Mouse (Mus musculus): ENCODE results near the gene Skiv2l.

DNA sequence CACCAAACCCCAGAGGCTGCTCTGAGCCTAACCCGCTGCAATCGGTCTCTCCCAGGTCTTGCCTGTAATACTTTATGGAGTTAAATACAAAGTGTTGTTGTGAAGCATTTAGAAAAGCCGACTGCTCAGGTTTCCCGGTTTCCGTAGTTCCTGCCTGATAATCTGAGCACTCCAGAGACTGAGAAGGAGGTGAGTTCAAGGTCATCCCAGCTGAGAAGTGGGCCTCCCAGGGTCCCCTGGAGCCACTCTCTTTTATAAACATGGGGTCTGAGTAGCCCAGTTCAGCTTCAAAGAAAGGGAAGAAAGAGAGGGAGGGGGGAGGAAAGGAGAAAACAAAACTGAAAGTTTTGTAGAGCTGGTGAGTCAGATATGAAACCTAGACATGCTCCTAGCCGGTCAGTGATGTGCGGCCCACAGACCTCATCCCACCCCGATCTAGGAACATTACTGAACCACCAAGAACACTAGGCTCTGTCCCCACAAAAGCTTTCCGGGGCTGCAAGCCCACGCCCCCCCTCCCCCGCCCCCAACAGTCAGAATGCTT, 29.4 kb upstream of the Skiv2l start, which contains the start of gene Zbtb12:
- TF ChIP-seq CHD2 (IDR thresholded peaks at IDR 0.05; ENCODE audit: low read length) (no peak), EP300 (IDR thresholded peaks at IDR 0.05; ENCODE audit: low read length) (peak; percentile 42; the same call in 1 of the 2 replicates), PAX5 (IDR thresholded peaks at IDR 0.05; ENCODE audit: low read length) (no peak), ETS1 (conservative IDR thresholded peaks at IDR 0.05; ENCODE audit: low read depth, low read length) (peak; percentile 75), CTCF (conservative IDR thresholded peaks at IDR 0.05 in 1 of 2, IDR thresholded peaks at IDR 0.05 in 1 of 2; ENCODE audit: low read depth in 2 of 2, low read length in 2 of 2) (no peak), KAT2A (IDR thresholded peaks at IDR 0.05; ENCODE audit: insufficient replicate concordance, low read length) (no peak), CHD1 (IDR thresholded peaks at IDR 0.05; ENCODE audit: low read depth, low read length) (peak; percentile 71; the same call in 1 of the 2 replicates), MAZ (IDR thresholded peaks at IDR 0.05; ENCODE audit: low read depth, low read length) (peak; percentile 97), USF1 (IDR thresholded peaks at IDR 0.05; ENCODE audit: low read depth, low read length) (no peak), ZNF384 (IDR thresholded peaks at IDR 0.05; ENCODE audit: low read depth, low read length) (no peak), TCF12 (IDR thresholded peaks at IDR 0.05; ENCODE audit: low read depth, low read length) (no peak; the same call in 1 of the 2 replicates), MAX (IDR thresholded peaks at IDR 0.05; ENCODE audit: low read length) (no peak), MEF2A (IDR thresholded peaks at IDR 0.05; ENCODE audit: borderline replicate concordance, low read depth, low read length) (no peak)
